Mouse (Mus musculus) embryonic fibroblast, embryonic 13.5 days (primary cell): Measurements from ENCODE around the gene Ankrd10.

Experiments
- CTCF ChIP-seq: IDR thresholded peaks from 2 replicates; pipeline ENCODE4 v1.5.1; 2011; ENCODE audit warnings: mild to moderate bottlenecking, control low read depth, low read length, moderate library complexity, borderline replicate concordance; ENCODE audit not compliant: insufficient read depth
- POLR2A ChIP-seq: IDR thresholded peaks from 2 replicates; pipeline ENCODE4 v1.6.1; 2011; ENCODE audit warnings: low read depth, mild to moderate bottlenecking, control low read depth, low read length, moderate library complexity

DNA sequence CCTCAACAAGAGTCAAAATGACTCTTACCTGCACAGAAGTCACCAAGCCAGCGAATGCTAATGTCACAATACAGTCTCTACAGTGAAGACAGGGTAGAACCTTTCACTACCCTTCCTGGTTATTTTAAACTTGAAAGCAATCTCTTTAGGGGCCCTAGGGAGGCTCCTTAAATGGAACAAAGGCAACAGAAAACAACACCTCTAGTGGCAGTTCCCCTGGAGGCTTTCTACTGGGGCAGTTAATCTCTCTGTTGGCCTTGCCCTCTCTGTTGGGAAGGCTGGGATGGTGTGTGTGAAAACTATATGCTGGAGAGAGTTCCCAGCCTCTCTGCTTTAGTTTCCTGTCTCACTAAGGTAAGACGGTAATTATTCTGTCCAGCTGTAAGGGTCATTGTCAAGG is 5.0 kb upstream of the Ankrd10 start:
- TF ChIP-seq POLR2A: no peak
- TF ChIP-seq CTCF: no peak
